Mouse (Mus musculus): ENCODE measurements at regions not wholly inside any gene's neighbourhood (a gene's known extent, or its start where the extent isn't known, plus 50 kb on each side); places are given as distances from the start of the nearest gene placed in this dataset.
A peak's percentile ranks its signal among the peaks of the same experiment; 100 is the strongest.

- intact Hi-C loops (cut with DNase I): loop anchor here (5.0 kb wide), 1 partner anchor 39 kb away; no protein-coding TSS in a partner anchor
- DNase-seq (ENCODE audit: extremely low spot score in 1 of 2, low spot score in 2 of 2): no peak
These were observed 55.0 kb upstream of the Gm11084 start for GRCm38 (mm10) chr2:73041475-73041874.

GRCm38 (mm10) chr2:73040031-73040430 is 53.5 kb upstream of the Gm11084 start:
- DNase-seq (ENCODE audit: extremely low spot score in 1 of 2, low spot score in 2 of 2): no peak
- intact Hi-C loops (cut with DNase I): loop anchor here (5.0 kb wide), 1 partner anchor 38 kb away; no protein-coding TSS in a partner anchor

GRCm38 (mm10) chr2:73039300-73039699 is 52.8 kb upstream of the Gm11084 start:
- DNase-seq (ENCODE audit: extremely low spot score in 1 of 2, low spot score in 2 of 2): no peak
- intact Hi-C loops (cut with DNase I): no loop called here

- peak in 1 of 2 experiments; percentile 63 for DNase-seq (ENCODE audit: extremely low spot score in 1 of 2, low spot score in 2 of 2)
- intact Hi-C loops (cut with DNase I): no loop called here
These were observed 51.8 kb upstream of the Gm11084 start for GRCm38 (mm10) chr2:73038290-73038732.

- intact Hi-C loops (cut with DNase I): no loop called here
- no peak for DNase-seq (ENCODE audit: extremely low spot score in 1 of 2, low spot score in 2 of 2)
These were observed 50.9 kb upstream of the Gm11084 start for GRCm38 (mm10) chr2:73037266-73038046.
